Mouse (Mus musculus): ENCODE results near the gene Abt1. TPM values are rescaled to one million over a fixed set of nuclear protein-coding genes. Genes with fewer than 3 reads are reported as not detected.
A peak's percentile ranks its signal among the peaks of the same experiment; 100 is the strongest.

The Abt1 gene
- polyA plus RNA-seq, 1 experiment from 2014 or later = 8.9 TPM

GRCm38 (mm10) chr13:23462063-23462462 is 38.4 kb upstream of the Abt1 start:
- no peak for ATAC-seq (replicated peaks; ENCODE audit: insufficient number of reproducible peaks, low FRiP score, low TSS enrichment)
- no peaks in the 10 kb centered on the region for H3K9me3 ChIP-seq (replicated peaks; ENCODE audit: control insufficient read depth, low read length)
- H3K27me3 ChIP-seq (ENCODE audit: control insufficient read depth, insufficient read depth, low read length) = no peaks in the 10 kb centered on the region
- peaks cover 9% of the 10 kb centered on the region for H3K4me1 ChIP-seq (ENCODE audit: control insufficient read depth, insufficient read depth, low read length)
- H3K27ac ChIP-seq (ENCODE audit: low read depth, low read length) = no peak overlapping the region
- no peak overlapping the region for H3K4me2 ChIP-seq
- H3K36me3 ChIP-seq (ENCODE audit: control insufficient read depth, insufficient read depth, low read length) = no peaks in the 10 kb centered on the region
- H3K4me3 ChIP-seq (ENCODE audit: low read depth, low read length) = no peak overlapping the region
- no peak overlapping the region for H3K9ac ChIP-seq (ENCODE audit: low read depth, low read length)
- 78% methylated on average over 4 of the region's 4 CpGs for WGBS (ENCODE audit: insufficient replicate concordance)

DNA sequence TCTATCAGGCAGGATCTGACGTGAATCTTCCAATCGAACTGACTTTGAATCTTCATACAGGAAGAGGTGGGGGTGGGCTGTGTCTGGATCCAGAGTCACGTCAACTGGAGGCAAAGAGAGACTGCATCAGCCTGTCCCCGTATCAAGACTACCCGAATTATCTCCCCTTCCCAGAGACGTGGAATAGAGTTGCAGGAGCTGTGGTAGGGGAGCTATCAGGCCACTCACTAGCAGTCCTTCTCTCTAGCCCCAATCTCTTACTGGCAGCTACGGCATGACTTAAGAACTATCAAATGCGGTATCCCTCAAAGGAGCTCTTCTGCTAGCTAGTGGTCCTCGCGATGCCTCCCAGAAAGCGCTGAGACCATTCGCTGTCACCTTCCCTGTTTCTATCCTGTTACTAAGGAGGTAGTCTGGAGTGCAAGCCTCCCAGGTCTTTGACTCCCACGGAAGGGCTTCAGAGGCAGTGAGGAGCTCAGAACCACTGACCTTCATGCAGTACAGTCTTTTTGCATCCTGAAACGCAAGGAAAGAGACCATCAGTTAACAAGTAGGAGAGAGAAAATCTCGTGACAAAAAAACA is 35.7 kb upstream of the Abt1 start:
- no peaks in the 10 kb centered on the region for H3K27me3 ChIP-seq (ENCODE audit: control insufficient read depth, insufficient read depth, low read length)
- peak overlapping the region; percentile 22 for H3K4me3 ChIP-seq (ENCODE audit: low read depth, low read length)
- WGBS (ENCODE audit: insufficient replicate concordance) = 13% methylated on average over 15 of the region's 15 CpGs
- H3K4me2 ChIP-seq = peak overlapping the region; percentile 57
- peaks cover 2% of the 10 kb centered on the region; the same call in 1 of the 2 replicates for H3K4me1 ChIP-seq (ENCODE audit: control insufficient read depth, insufficient read depth, low read length)
- no peaks in the 10 kb centered on the region for H3K36me3 ChIP-seq (ENCODE audit: control insufficient read depth, insufficient read depth, low read length)
- H3K9ac ChIP-seq (ENCODE audit: low read depth, low read length) = peak overlapping the region; percentile 40; the same call in 1 of the 2 replicates
- no peak for ATAC-seq (replicated peaks; ENCODE audit: insufficient number of reproducible peaks, low FRiP score, low TSS enrichment)
- H3K9me3 ChIP-seq (replicated peaks; ENCODE audit: control insufficient read depth, low read length) = no peaks in the 10 kb centered on the region
- H3K27ac ChIP-seq (ENCODE audit: low read depth, low read length) = no peak overlapping the region

DNA sequence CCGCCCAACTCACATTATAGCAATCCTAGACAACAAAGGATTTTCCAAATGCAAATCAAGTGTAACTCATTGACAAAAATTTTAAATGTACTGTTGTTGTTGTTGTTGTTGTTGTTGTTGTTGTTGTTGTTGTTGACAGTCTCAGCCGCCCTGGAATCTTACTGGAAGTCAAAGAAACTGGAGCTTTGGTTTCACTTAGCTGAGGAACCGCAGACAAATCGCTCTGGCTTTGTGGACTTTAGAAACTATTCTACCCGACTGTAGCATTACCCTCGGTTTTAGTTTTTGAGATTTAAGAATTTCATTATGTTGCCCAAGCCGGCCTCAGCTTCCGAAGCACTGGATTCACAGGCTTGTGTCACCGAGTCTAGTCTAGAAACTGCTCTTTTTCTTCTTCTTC is 30.3 kb upstream of the Abt1 start:
- no peak for ATAC-seq (replicated peaks; ENCODE audit: insufficient number of reproducible peaks, low FRiP score, low TSS enrichment)
- H3K4me3 ChIP-seq (ENCODE audit: low read depth, low read length) = peak overlapping the region; percentile 70
- H3K36me3 ChIP-seq (ENCODE audit: control insufficient read depth, insufficient read depth, low read length) = no peaks in the 10 kb centered on the region
- H3K27ac ChIP-seq (ENCODE audit: low read depth, low read length) = peak overlapping the region; percentile 82; the same call in 1 of the 2 replicates
- no peaks in the 10 kb centered on the region for H3K9me3 ChIP-seq (replicated peaks; ENCODE audit: control insufficient read depth, low read length)
- H3K9ac ChIP-seq (ENCODE audit: low read depth, low read length) = peak overlapping the region; percentile 82
- peak overlapping the region; percentile 68 for H3K4me2 ChIP-seq
- under 1% methylated on average over 9 of the region's 9 CpGs for WGBS (ENCODE audit: insufficient replicate concordance)
- no peaks in the 10 kb centered on the region for H3K4me1 ChIP-seq (ENCODE audit: control insufficient read depth, insufficient read depth, low read length)
- no peaks in the 10 kb centered on the region for H3K27me3 ChIP-seq (ENCODE audit: control insufficient read depth, insufficient read depth, low read length)

- H3K4me3 ChIP-seq (ENCODE audit: low read depth, low read length) = peak overlapping the region; percentile 70
- H3K9me3 ChIP-seq (replicated peaks; ENCODE audit: control insufficient read depth, low read length) = no peaks in the 10 kb centered on the region
- peak; percentile 82 for ATAC-seq (replicated peaks; ENCODE audit: insufficient number of reproducible peaks, low FRiP score, low TSS enrichment)
- H3K27ac ChIP-seq (ENCODE audit: low read depth, low read length) = peak overlapping the region; percentile 82
- H3K4me1 ChIP-seq (ENCODE audit: control insufficient read depth, insufficient read depth, low read length) = 0 out of 2 replicates have a peak, but pooled peaks cover 3% of the 10 kb centered on the region
- no peaks in the 10 kb centered on the region for H3K36me3 ChIP-seq (ENCODE audit: control insufficient read depth, insufficient read depth, low read length)
- peak overlapping the region; percentile 68 for H3K4me2 ChIP-seq
- H3K27me3 ChIP-seq (ENCODE audit: control insufficient read depth, insufficient read depth, low read length) = no peaks in the 10 kb centered on the region
- under 1% methylated on average over 25 of the region's 25 CpGs for WGBS (ENCODE audit: insufficient replicate concordance)
- peak overlapping the region; percentile 82 for H3K9ac ChIP-seq (ENCODE audit: low read depth, low read length)
Measured at GRCm38 (mm10) chr13:23453362-23453862, 29.7 kb upstream of the Abt1 start.

GRCm38 (mm10) chr13:23450398-23450797 is 26.7 kb upstream of the Abt1 start:
- Histone ChIP-seq H3K4me2 (peak overlapping the region; percentile 74), H3K36me3 (ENCODE audit: control insufficient read depth, insufficient read depth, low read length) (no peaks in the 10 kb centered on the region), H3K9me3 (replicated peaks; ENCODE audit: control insufficient read depth, low read length) (no peaks in the 10 kb centered on the region), H3K27me3 (ENCODE audit: control insufficient read depth, insufficient read depth, low read length) (no peaks in the 10 kb centered on the region), H3K4me1 (ENCODE audit: control insufficient read depth, insufficient read depth, low read length) (0 out of 2 replicates have a peak, but pooled peaks cover 3% of the 10 kb centered on the region), H3K27ac (ENCODE audit: low read depth, low read length) (0 out of 2 replicates have a peak overlapping the region, but pooled peaks have one; percentile 35), H3K9ac (ENCODE audit: low read depth, low read length) (peak overlapping the region; percentile 72), H3K4me3 (ENCODE audit: low read depth, low read length) (peak overlapping the region; percentile 67)
- 0 out of 2 replicates have a peak, but pooled peaks have one; percentile 51 for ATAC-seq (replicated peaks; ENCODE audit: insufficient number of reproducible peaks, low FRiP score, low TSS enrichment)
- WGBS (ENCODE audit: insufficient replicate concordance) = under 1% methylated on average over 15 of the region's 15 CpGs

GRCm38 (mm10) chr13:23449235-23450095 is 25.8 kb upstream of the Abt1 start:
- Histone ChIP-seq H3K9ac (ENCODE audit: low read depth, low read length) (peak overlapping the region; percentile 72), H3K27ac (ENCODE audit: low read depth, low read length) (peak overlapping the region; percentile 23; the same call in 1 of the 2 replicates), H3K9me3 (replicated peaks; ENCODE audit: control insufficient read depth, low read length) (no peaks in the 10 kb centered on the region), H3K4me2 (peak overlapping the region; percentile 74), H3K4me1 (ENCODE audit: control insufficient read depth, insufficient read depth, low read length) (peaks cover 6% of the 10 kb centered on the region; the same call in 1 of the 2 replicates), H3K27me3 (ENCODE audit: control insufficient read depth, insufficient read depth, low read length) (no peaks in the 10 kb centered on the region), H3K4me3 (ENCODE audit: low read depth, low read length) (peak overlapping the region; percentile 67), H3K36me3 (ENCODE audit: control insufficient read depth, insufficient read depth, low read length) (no peaks in the 10 kb centered on the region)
- no peak for ATAC-seq (replicated peaks; ENCODE audit: insufficient number of reproducible peaks, low FRiP score, low TSS enrichment)
- 1% methylated on average over 24 of the region's 24 CpGs for WGBS (ENCODE audit: insufficient replicate concordance)

DNA sequence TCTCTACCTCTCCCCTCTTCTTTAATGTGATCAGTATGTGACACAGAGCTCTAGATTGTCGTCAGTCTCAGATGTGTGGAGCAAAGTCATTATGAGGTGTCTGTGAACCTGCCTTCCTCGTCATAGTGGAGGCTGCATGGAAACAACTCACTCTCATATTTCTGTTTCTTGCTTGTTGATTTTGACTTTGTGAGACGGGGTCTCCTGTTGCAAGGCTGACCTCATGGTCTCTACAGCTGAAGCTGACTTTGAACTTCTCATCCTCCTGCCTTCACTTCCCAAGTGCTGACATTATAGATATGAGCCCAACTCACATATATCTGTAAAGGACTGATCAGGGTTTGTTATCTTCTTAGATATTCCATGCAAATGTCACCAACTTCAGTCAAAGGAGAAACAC is 25.1 kb upstream of the Abt1 start:
- Histone ChIP-seq H3K4me2 (peak overlapping the region; percentile 74), H3K27ac (ENCODE audit: low read depth, low read length) (peak overlapping the region; percentile 23; the same call in 1 of the 2 replicates), H3K4me1 (ENCODE audit: control insufficient read depth, insufficient read depth, low read length) (peaks cover 8% of the 10 kb centered on the region; the same call in 1 of the 2 replicates), H3K9me3 (replicated peaks; ENCODE audit: control insufficient read depth, low read length) (no peaks in the 10 kb centered on the region), H3K9ac (ENCODE audit: low read depth, low read length) (no peak overlapping the region), H3K27me3 (ENCODE audit: control insufficient read depth, insufficient read depth, low read length) (no peaks in the 10 kb centered on the region), H3K4me3 (ENCODE audit: low read depth, low read length) (peak overlapping the region; percentile 67), H3K36me3 (ENCODE audit: control insufficient read depth, insufficient read depth, low read length) (no peaks in the 10 kb centered on the region)
- 43% methylated on average over 3 of the region's 3 CpGs for WGBS (ENCODE audit: insufficient replicate concordance)
- ATAC-seq (replicated peaks; ENCODE audit: insufficient number of reproducible peaks, low FRiP score, low TSS enrichment) = no peak

GRCm38 (mm10) chr13:23446498-23446952 is 22.9 kb upstream of the Abt1 start:
- H3K4me2 ChIP-seq = peak overlapping the region; percentile 65
- H3K4me1 ChIP-seq (ENCODE audit: control insufficient read depth, insufficient read depth, low read length) = peaks cover 8% of the 10 kb centered on the region; the same call in 1 of the 2 replicates
- peak overlapping the region; percentile 69; the same call in 1 of the 2 replicates for H3K9ac ChIP-seq (ENCODE audit: low read depth, low read length)
- peak; percentile 57; the same call in 1 of the 2 replicates for ATAC-seq (replicated peaks; ENCODE audit: insufficient number of reproducible peaks, low FRiP score, low TSS enrichment)
- H3K27me3 ChIP-seq (ENCODE audit: control insufficient read depth, insufficient read depth, low read length) = no peaks in the 10 kb centered on the region
- no peaks in the 10 kb centered on the region for H3K36me3 ChIP-seq (ENCODE audit: control insufficient read depth, insufficient read depth, low read length)
- peak overlapping the region; percentile 75 for H3K4me3 ChIP-seq (ENCODE audit: low read depth, low read length)
- H3K9me3 ChIP-seq (replicated peaks; ENCODE audit: control insufficient read depth, low read length) = no peaks in the 10 kb centered on the region
- peak overlapping the region; percentile 71 for H3K27ac ChIP-seq (ENCODE audit: low read depth, low read length)
- WGBS (ENCODE audit: insufficient replicate concordance) = under 1% methylated on average over 16 of the region's 16 CpGs
